Mouse (Mus musculus): ENCODE data around the gene Gfpt1. TPM values are rescaled to one million over a fixed set of nuclear protein-coding genes. Genes with fewer than 3 reads are reported as not detected.

The Gfpt1 gene
- polyA plus RNA-seq, 1 experiment from 2014 or later: 22.6 TPM

- Histone ChIP-seq H3K4me1 (replicated peaks; ENCODE audit: control insufficient read depth, insufficient read depth, low read length) (peaks cover 9% of the 10 kb centered on the region; the same call in 1 of the 2 replicates), H3K27me3 (replicated peaks; ENCODE audit: control insufficient read depth, insufficient read depth, low read length) (no peaks in the 10 kb centered on the region), H3K4me3 (ENCODE audit: low read depth, low read length) (no peak overlapping the region), H3K27ac (ENCODE audit: low read depth) (no peak overlapping the region), H3K36me3 (ENCODE audit: control insufficient read depth, insufficient read depth, low read length) (no peaks in the 10 kb centered on the region), H3K9ac (ENCODE audit: low read length) (no peak overlapping the region), H3K4me2 (ENCODE audit: low read length) (0 out of 2 replicates have a peak overlapping the region, but pooled peaks have one; percentile 18), H3K9me3 (ENCODE audit: control insufficient read depth, low read length) (no peaks in the 10 kb centered on the region)
- DNase-seq (ENCODE audit: low spot score) (no peak), ATAC-seq (replicated peaks; ENCODE audit: low FRiP score, low TSS enrichment, low read depth) (peak; percentile 53; the same call in 1 of the 2 replicates)
- 46% methylated on average over 8 of the region's 8 CpGs for WGBS
Measured at GRCm38 (mm10) chr6:87127049-87127753, 84.6 kb downstream of the Gfpt1 start.

DNA sequence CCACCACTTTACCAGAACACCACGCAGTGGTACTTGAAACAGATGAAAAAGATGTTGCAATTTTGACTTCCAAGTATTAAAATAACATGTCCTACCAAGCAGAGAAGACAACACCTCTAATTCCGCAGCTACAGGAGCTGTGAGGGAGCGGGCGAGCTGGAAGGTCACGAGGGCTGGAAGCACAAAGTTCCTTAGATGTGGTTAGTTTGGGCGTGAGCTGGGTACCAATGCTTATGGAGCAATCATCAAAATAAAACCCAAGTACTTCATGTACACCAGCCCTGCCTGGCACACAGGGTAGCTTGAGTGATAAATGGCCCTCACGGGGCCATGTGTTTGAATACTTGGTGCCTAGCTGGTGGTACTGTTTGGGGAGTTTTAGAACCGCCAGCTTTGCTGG is 87.2 kb downstream of the Gfpt1 start:
- no peaks in the 10 kb centered on the region; the same call in 1 of the 2 replicates for H3K36me3 ChIP-seq (ENCODE audit: control insufficient read depth, insufficient read depth, low read length)
- WGBS: 93% methylated on average over 8 of the region's 8 CpGs
- H3K4me3 ChIP-seq (ENCODE audit: low read depth, low read length): no peak overlapping the region
- H3K4me1 ChIP-seq (replicated peaks; ENCODE audit: control insufficient read depth, insufficient read depth, low read length): peaks cover 9% of the 10 kb centered on the region; the same call in 1 of the 2 replicates
- H3K27me3 ChIP-seq (replicated peaks; ENCODE audit: control insufficient read depth, insufficient read depth, low read length): no peaks in the 10 kb centered on the region
- no peak overlapping the region for H3K9ac ChIP-seq (ENCODE audit: low read length)
- no peak overlapping the region for H3K27ac ChIP-seq (ENCODE audit: low read depth)
- ATAC-seq (replicated peaks; ENCODE audit: low FRiP score, low TSS enrichment, low read depth) (no peak), DNase-seq (ENCODE audit: low spot score) (no peak)
- H3K9me3 ChIP-seq (ENCODE audit: control insufficient read depth, low read length): no peaks in the 10 kb centered on the region
- H3K4me2 ChIP-seq (ENCODE audit: low read length): no peak overlapping the region

GRCm38 (mm10) chr6:87130628-87131027 is 88.0 kb downstream of the Gfpt1 start:
- 97% methylated on average over 7 of the region's 7 CpGs for WGBS
- H3K9ac ChIP-seq (ENCODE audit: low read length): no peak overlapping the region
- H3K4me2 ChIP-seq (ENCODE audit: low read length): no peak overlapping the region
- no peak overlapping the region for H3K27ac ChIP-seq (ENCODE audit: low read depth)
- no peaks in the 10 kb centered on the region for H3K27me3 ChIP-seq (replicated peaks; ENCODE audit: control insufficient read depth, insufficient read depth, low read length)
- ATAC-seq (replicated peaks; ENCODE audit: low FRiP score, low TSS enrichment, low read depth) (no peak), DNase-seq (ENCODE audit: low spot score) (no peak)
- H3K9me3 ChIP-seq (ENCODE audit: control insufficient read depth, low read length): no peaks in the 10 kb centered on the region
- no peaks in the 10 kb centered on the region; the same call in 1 of the 2 replicates for H3K36me3 ChIP-seq (ENCODE audit: control insufficient read depth, insufficient read depth, low read length)
- H3K4me3 ChIP-seq (ENCODE audit: low read depth, low read length): no peak overlapping the region
- peaks cover 9% of the 10 kb centered on the region; the same call in 1 of the 2 replicates for H3K4me1 ChIP-seq (replicated peaks; ENCODE audit: control insufficient read depth, insufficient read depth, low read length)

GRCm38 (mm10) chr6:87131078-87131477 is 88.4 kb downstream of the Gfpt1 start:
- H3K36me3 ChIP-seq (ENCODE audit: control insufficient read depth, insufficient read depth, low read length): peaks cover 3% of the 10 kb centered on the region
- peaks cover 9% of the 10 kb centered on the region; the same call in 1 of the 2 replicates for H3K4me1 ChIP-seq (replicated peaks; ENCODE audit: control insufficient read depth, insufficient read depth, low read length)
- no peak overlapping the region for H3K9ac ChIP-seq (ENCODE audit: low read length)
- ATAC-seq (replicated peaks; ENCODE audit: low FRiP score, low TSS enrichment, low read depth) (no peak), DNase-seq (ENCODE audit: low spot score) (no peak)
- WGBS: 67% methylated on average over 1 of the region's 1 CpGs
- no peaks in the 10 kb centered on the region for H3K27me3 ChIP-seq (replicated peaks; ENCODE audit: control insufficient read depth, insufficient read depth, low read length)
- H3K4me3 ChIP-seq (ENCODE audit: low read depth, low read length): no peak overlapping the region
- H3K4me2 ChIP-seq (ENCODE audit: low read length): no peak overlapping the region
- no peaks in the 10 kb centered on the region for H3K9me3 ChIP-seq (ENCODE audit: control insufficient read depth, low read length)
- no peak overlapping the region for H3K27ac ChIP-seq (ENCODE audit: low read depth)

GRCm38 (mm10) chr6:87133520-87133919 is 90.9 kb downstream of the Gfpt1 start:
- ATAC-seq (replicated peaks; ENCODE audit: low FRiP score, low TSS enrichment, low read depth) (no peak), DNase-seq (ENCODE audit: low spot score) (no peak)
- H3K27me3 ChIP-seq (replicated peaks; ENCODE audit: control insufficient read depth, insufficient read depth, low read length): no peaks in the 10 kb centered on the region
- H3K9ac ChIP-seq (ENCODE audit: low read length): no peak overlapping the region
- H3K27ac ChIP-seq (ENCODE audit: low read depth): no peak overlapping the region
- H3K36me3 ChIP-seq (ENCODE audit: control insufficient read depth, insufficient read depth, low read length): peaks cover 11% of the 10 kb centered on the region
- 83% methylated on average over 3 of the region's 3 CpGs for WGBS
- no peak overlapping the region for H3K4me3 ChIP-seq (ENCODE audit: low read depth, low read length)
- no peaks in the 10 kb centered on the region for H3K4me1 ChIP-seq (replicated peaks; ENCODE audit: control insufficient read depth, insufficient read depth, low read length)
- no peaks in the 10 kb centered on the region for H3K9me3 ChIP-seq (ENCODE audit: control insufficient read depth, low read length)
- no peak overlapping the region for H3K4me2 ChIP-seq (ENCODE audit: low read length)

DNA sequence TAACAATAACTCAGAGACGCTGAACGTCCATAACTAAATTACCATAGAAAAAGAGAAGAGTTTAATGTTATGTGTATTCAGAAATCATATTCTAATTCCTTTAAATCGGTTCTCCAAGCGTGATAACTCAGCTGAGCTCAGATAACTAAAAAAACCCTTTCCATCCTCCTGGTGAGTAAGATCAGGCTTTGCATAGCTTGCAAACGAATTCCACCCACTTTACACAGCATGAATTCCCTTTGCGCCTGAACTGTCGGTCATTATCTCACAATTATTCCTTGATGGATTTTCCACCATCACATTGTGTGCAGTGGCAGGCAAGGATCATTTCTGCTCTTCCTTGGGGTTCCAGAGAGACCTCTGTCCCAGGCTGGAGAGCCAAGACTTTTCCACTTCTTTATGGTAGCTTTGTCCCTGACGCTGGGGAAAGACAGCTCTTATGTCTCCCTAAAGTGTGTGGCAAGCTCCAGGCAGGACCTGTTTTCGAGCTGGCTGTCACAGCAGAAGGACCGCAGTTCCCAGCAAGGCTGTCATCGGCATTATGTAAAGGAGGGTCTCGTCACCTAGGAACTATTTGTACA is 91.4 kb downstream of the Gfpt1 start:
- Histone ChIP-seq H3K36me3 (ENCODE audit: control insufficient read depth, insufficient read depth, low read length) (peaks cover 11% of the 10 kb centered on the region), H3K4me3 (ENCODE audit: low read depth, low read length) (no peak overlapping the region), H3K9ac (ENCODE audit: low read length) (no peak overlapping the region), H3K4me2 (ENCODE audit: low read length) (no peak overlapping the region), H3K27ac (ENCODE audit: low read depth) (no peak overlapping the region), H3K27me3 (replicated peaks; ENCODE audit: control insufficient read depth, insufficient read depth, low read length) (no peaks in the 10 kb centered on the region), H3K4me1 (replicated peaks; ENCODE audit: control insufficient read depth, insufficient read depth, low read length) (no peaks in the 10 kb centered on the region), H3K9me3 (ENCODE audit: control insufficient read depth, low read length) (no peaks in the 10 kb centered on the region)
- 77% methylated on average over 12 of the region's 12 CpGs for WGBS
- ATAC-seq (replicated peaks; ENCODE audit: low FRiP score, low TSS enrichment, low read depth) (no peak), DNase-seq (ENCODE audit: low spot score) (no peak)

- ATAC-seq (replicated peaks; ENCODE audit: low FRiP score, low TSS enrichment, low read depth) (no peak), DNase-seq (ENCODE audit: low spot score) (no peak)
- H3K27ac ChIP-seq (ENCODE audit: low read depth): no peak overlapping the region
- no peak overlapping the region for H3K9ac ChIP-seq (ENCODE audit: low read length)
- no peaks in the 10 kb centered on the region for H3K9me3 ChIP-seq (ENCODE audit: control insufficient read depth, low read length)
- 78% methylated on average over 5 of the region's 5 CpGs for WGBS
- peaks cover 11% of the 10 kb centered on the region for H3K36me3 ChIP-seq (ENCODE audit: control insufficient read depth, insufficient read depth, low read length)
- H3K4me3 ChIP-seq (ENCODE audit: low read depth, low read length): no peak overlapping the region
- H3K4me2 ChIP-seq (ENCODE audit: low read length): no peak overlapping the region
- H3K27me3 ChIP-seq (replicated peaks; ENCODE audit: control insufficient read depth, insufficient read depth, low read length): no peaks in the 10 kb centered on the region
- no peaks in the 10 kb centered on the region for H3K4me1 ChIP-seq (replicated peaks; ENCODE audit: control insufficient read depth, insufficient read depth, low read length)
Measured at GRCm38 (mm10) chr6:87138479-87138878, 95.8 kb downstream of the Gfpt1 start.

GRCm38 (mm10) chr6:87139796-87140553 is 97.3 kb downstream of the Gfpt1 start:
- ATAC-seq (replicated peaks; ENCODE audit: low FRiP score, low TSS enrichment, low read depth): no peak
- no peaks in the 10 kb centered on the region for H3K9me3 ChIP-seq (ENCODE audit: control insufficient read depth, low read length)
- H3K27me3 ChIP-seq (replicated peaks; ENCODE audit: control insufficient read depth, insufficient read depth, low read length): no peaks in the 10 kb centered on the region
- no peak overlapping the region for H3K9ac ChIP-seq (ENCODE audit: low read length)
- no peak overlapping the region for H3K27ac ChIP-seq (ENCODE audit: low read depth)
- WGBS: 62% methylated on average over 12 of the region's 12 CpGs
- H3K36me3 ChIP-seq (ENCODE audit: control insufficient read depth, insufficient read depth, low read length): peaks cover 11% of the 10 kb centered on the region
- H3K4me2 ChIP-seq (ENCODE audit: low read length): no peak overlapping the region
- no peak for DNase-seq (ENCODE audit: low spot score)
- no peak overlapping the region for H3K4me3 ChIP-seq (ENCODE audit: low read depth, low read length)
- H3K4me1 ChIP-seq (replicated peaks; ENCODE audit: control insufficient read depth, insufficient read depth, low read length): no peaks in the 10 kb centered on the region

Measured in intestine, embryonic 14.5 days (tissue).